Mouse (Mus musculus): ENCODE results near the gene Lpar2. TPM values are rescaled to one million over a fixed set of nuclear protein-coding genes. Genes with fewer than 3 reads are reported as not detected.

Lpar2 gene
- 0.63 TPM in 2 replicates for polyA plus RNA-seq (2015; fragmentation: Nextera tagmentation; extraction: Ambion mirVana)

DNA sequence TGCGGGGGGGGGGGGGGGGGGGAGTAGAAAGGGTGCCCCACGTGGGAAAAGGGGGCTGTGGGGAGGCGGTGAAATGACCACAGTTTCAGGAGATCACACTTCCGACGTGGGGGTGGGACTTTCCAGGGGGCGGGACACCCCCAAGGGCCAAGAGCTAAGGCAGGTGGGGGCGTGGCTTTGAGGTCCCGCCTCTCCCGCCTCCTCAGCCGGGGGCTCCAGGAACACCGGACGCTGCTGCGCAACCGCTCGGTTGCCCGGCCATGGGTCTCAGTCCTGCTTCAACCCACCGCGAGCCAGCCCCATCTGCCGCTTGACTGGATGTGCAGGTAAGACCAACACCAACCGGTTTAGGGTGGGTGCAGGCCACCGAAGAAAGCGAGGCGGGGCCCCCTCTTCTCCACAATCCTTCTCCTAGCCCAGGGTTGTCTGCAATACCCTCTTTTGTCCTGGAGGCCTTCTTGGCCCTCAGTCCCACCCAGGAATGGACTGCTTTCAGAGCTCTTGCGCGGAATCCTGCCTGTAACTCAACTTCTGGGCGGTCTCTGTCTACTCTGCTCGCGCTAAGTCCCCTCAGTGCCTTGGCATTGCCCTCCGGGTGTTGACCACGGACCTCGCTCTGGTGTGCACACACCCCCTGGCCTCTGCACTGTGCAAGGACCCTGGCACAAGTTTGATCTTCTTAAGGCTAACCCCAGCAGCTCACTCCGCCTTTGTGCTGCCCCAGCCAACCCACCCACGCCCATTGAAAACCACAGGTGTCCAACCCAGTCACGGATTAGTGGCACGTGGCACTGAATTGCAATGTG is at the start of gene Lpar2:
Gene Lpar2, plus strand, starts transcription at position 44 of the 806 bp plus-strand sequence.
- Histone ChIP-seq H3K27me3 (replicated peaks) (no peaks in the 10 kb centered on the region), H3K27ac (replicated peaks) (peak within 1 kb of the TSS; percentile 73), H3K36me3 (peaks cover 31% of the 10 kb centered on the region), H3K9me3 (replicated peaks) (no peaks in the 10 kb centered on the region), H3K4me1 (peaks cover 46% of the 10 kb centered on the region), H3K9ac (replicated peaks) (peak within 1 kb of the TSS; percentile 65), H3K4me2 (peak within 1 kb of the TSS; percentile 85), H3K4me3 (replicated peaks) (peak within 1 kb of the TSS; percentile 64)
- under 1% methylated on average over 33 of the region's 35 CpGs for WGBS
- peak; percentile 87 for ATAC-seq (ENCODE audit: low FRiP score)

DNA sequence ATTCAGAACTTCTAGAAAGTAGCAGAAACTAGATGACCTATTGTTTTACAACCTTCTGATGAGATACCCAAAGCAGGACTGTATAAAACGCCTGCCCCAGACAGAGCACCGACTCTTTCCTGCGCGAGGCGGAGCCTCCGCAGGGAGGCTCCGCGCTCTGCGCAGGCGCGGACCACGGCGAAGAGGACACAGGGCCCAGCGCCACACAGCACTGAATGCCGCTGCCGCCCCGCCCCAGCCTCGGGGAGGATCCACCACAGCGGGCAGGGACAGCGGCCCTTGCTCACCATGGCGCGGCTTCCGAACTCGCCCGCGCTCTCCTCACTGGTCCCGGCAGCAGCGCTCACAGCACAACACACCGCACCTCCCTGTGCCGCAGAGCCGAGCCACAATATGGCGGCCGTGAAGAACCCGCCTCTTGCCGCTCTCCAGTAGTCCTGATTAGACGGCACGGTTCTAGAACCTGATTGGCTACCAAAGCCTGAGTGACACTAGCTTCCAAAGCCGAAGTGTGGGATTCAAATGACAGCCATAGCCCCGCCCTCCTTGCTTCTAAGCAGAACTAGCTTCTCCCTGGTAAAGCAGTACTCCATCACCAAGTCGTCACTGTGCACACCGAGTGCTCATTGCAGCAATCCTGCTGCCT is 47.6 kb upstream of the Lpar2 start, which contains the start of gene Gm20422:
Gene Gm20422, minus strand, starts transcription at position 384 of the 646 bp plus-strand sequence.
- peak; percentile 99 for ATAC-seq (ENCODE audit: low FRiP score)
- Histone ChIP-seq H3K4me1 (peaks cover 32% of the 10 kb centered on the region), H3K27ac (replicated peaks) (peak within 1 kb of the TSS; percentile 99), H3K36me3 (no peaks in the 10 kb centered on the region), H3K4me3 (replicated peaks) (peak within 1 kb of the TSS; percentile 68), H3K9ac (replicated peaks) (peak within 1 kb of the TSS; percentile 90), H3K9me3 (replicated peaks) (no peaks in the 10 kb centered on the region), H3K27me3 (replicated peaks) (no peaks in the 10 kb centered on the region), H3K4me2 (peak within 1 kb of the TSS; percentile 59)
- 0% methylated on average over 41 of the region's 41 CpGs for WGBS

GRCm38 (mm10) chr8:69775149-69775534 is 47.1 kb upstream of the Lpar2 start:
- peaks cover 32% of the 10 kb centered on the region for H3K4me1 ChIP-seq
- H3K27me3 ChIP-seq (replicated peaks): no peaks in the 10 kb centered on the region
- H3K9ac ChIP-seq (replicated peaks): 0 out of 2 replicates have a peak overlapping the region, but pooled peaks have one; percentile 18
- no peaks in the 10 kb centered on the region for H3K36me3 ChIP-seq
- H3K4me3 ChIP-seq (replicated peaks): peak overlapping the region; percentile 68
- peak overlapping the region; percentile 99 for H3K27ac ChIP-seq (replicated peaks)
- H3K9me3 ChIP-seq (replicated peaks): no peaks in the 10 kb centered on the region
- H3K4me2 ChIP-seq: peak overlapping the region; percentile 50
- peak; percentile 43 for ATAC-seq (ENCODE audit: low FRiP score)
- WGBS: 54% methylated on average over 2 of the region's 2 CpGs

DNA sequence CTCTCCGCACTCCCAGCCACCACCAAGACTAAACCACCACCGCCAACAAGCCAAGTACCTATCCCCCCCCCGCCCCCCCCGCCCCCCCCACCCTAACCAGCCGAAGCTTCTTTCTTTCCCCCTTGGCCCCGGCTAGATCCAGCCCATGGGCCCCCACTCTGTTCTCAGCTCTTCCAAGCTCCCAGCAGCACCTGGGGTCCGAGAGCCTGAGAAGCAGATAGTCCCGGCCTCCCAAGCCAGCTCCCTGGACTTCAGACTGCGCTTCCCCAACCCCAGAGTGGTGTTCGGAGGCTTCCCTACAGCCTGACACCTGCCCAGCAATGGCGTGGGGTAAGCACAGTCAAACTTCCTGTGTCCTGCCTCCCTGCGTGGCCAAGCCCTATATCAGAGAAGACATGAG is 45.1 kb upstream of the Lpar2 start:
- no peaks in the 10 kb centered on the region for H3K36me3 ChIP-seq
- no peak overlapping the region for H3K27ac ChIP-seq (replicated peaks)
- peaks cover 19% of the 10 kb centered on the region for H3K4me1 ChIP-seq
- H3K9ac ChIP-seq (replicated peaks): no peak overlapping the region
- WGBS: 74% methylated on average over 11 of the region's 12 CpGs
- no peak overlapping the region for H3K4me2 ChIP-seq
- H3K27me3 ChIP-seq (replicated peaks): no peaks in the 10 kb centered on the region
- no peak overlapping the region for H3K4me3 ChIP-seq (replicated peaks)
- ATAC-seq (ENCODE audit: low FRiP score): no peak
- H3K9me3 ChIP-seq (replicated peaks): no peaks in the 10 kb centered on the region

DNA sequence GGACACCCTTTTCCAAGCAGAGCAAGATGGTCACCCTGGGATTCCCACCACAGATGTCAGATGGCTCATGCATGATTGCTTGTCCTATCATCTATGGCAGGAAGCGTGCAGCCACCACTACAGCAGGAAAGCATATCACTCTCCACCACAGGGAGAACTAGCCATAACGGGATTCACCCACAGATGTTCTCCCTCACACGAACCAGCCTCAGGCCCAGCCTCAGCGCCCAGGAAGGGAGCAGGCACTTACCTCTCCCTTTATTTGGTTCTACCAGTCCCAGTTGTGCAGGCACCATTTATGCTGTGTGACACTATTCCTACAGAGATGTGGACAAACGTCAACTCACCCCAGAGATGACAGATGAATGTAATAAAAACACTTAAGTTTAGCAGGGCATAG is 33.1 kb upstream of the Lpar2 start:
- H3K4me3 ChIP-seq (replicated peaks): no peak overlapping the region
- 92% methylated on average over 5 of the region's 5 CpGs for WGBS

GRCm38 (mm10) chr8:69789731-69790130 is 32.5 kb upstream of the Lpar2 start:
- 84% methylated on average over 5 of the region's 5 CpGs for WGBS
- Histone ChIP-seq H3K4me2 (no peak overlapping the region; the same call in 1 of the 2 replicates), H3K27ac (replicated peaks) (no peak overlapping the region), H3K4me1 (peaks cover 36% of the 10 kb centered on the region), H3K9me3 (replicated peaks) (no peaks in the 10 kb centered on the region), H3K4me3 (replicated peaks) (no peak overlapping the region), H3K9ac (replicated peaks) (no peak overlapping the region), H3K36me3 (peaks cover 18% of the 10 kb centered on the region), H3K27me3 (replicated peaks) (no peaks in the 10 kb centered on the region)
- ATAC-seq (ENCODE audit: low FRiP score): no peak

More for the DNA sequence above, 33.1 kb upstream of the Lpar2 start:
- Histone ChIP-seq H3K9me3 (replicated peaks) (no peaks in the 10 kb centered on the region), H3K27ac (replicated peaks) (no peak overlapping the region), H3K36me3 (peaks cover 12% of the 10 kb centered on the region), H3K4me2 (no peak overlapping the region), H3K9ac (replicated peaks) (no peak overlapping the region), H3K27me3 (replicated peaks) (no peaks in the 10 kb centered on the region), H3K4me1 (peaks cover 35% of the 10 kb centered on the region)
- no peak for ATAC-seq (ENCODE audit: low FRiP score)

- no peak; the same call in 1 of the 2 replicates for ATAC-seq (ENCODE audit: low FRiP score)
- H3K9me3 ChIP-seq (replicated peaks): no peaks in the 10 kb centered on the region
- peak overlapping the region; percentile 87 for H3K9ac ChIP-seq (replicated peaks)
- peak overlapping the region; percentile 100 for H3K4me3 ChIP-seq (replicated peaks)
- 32% methylated on average over 11 of the region's 11 CpGs for WGBS
- peak overlapping the region; percentile 85 for H3K27ac ChIP-seq (replicated peaks)
- peak overlapping the region; percentile 78 for H3K4me2 ChIP-seq
- H3K36me3 ChIP-seq: peaks cover 25% of the 10 kb centered on the region
- no peaks in the 10 kb centered on the region for H3K27me3 ChIP-seq (replicated peaks)
- peaks cover 36% of the 10 kb centered on the region for H3K4me1 ChIP-seq
Observed at GRCm38 (mm10) chr8:69790364-69790763, 31.9 kb upstream of the Lpar2 start.

- Histone ChIP-seq H3K36me3 (peaks cover 30% of the 10 kb centered on the region), H3K27me3 (replicated peaks) (no peaks in the 10 kb centered on the region), H3K4me3 (replicated peaks) (peak within 1 kb of the TSS; percentile 100), H3K9me3 (replicated peaks) (no peaks in the 10 kb centered on the region), H3K9ac (replicated peaks) (peak within 1 kb of the TSS; percentile 87), H3K4me1 (peaks cover 36% of the 10 kb centered on the region), H3K4me2 (peak within 1 kb of the TSS; percentile 78), H3K27ac (replicated peaks) (peak within 1 kb of the TSS; percentile 85)
- ATAC-seq (ENCODE audit: low FRiP score): peak; percentile 96
- under 1% methylated on average over 38 of the region's 38 CpGs for WGBS
Observed at GRCm38 (mm10) chr8:69790773-69791367, 31.4 kb upstream of the Lpar2 start, which contains the start of the genes Atp13a1 and Zfp866. Atp13a1 (plus strand) TSS chr8:69791163. Zfp866 (minus strand) TSS chr8:69791178.

- ATAC-seq (ENCODE audit: low FRiP score): peak; percentile 73
- peaks cover 36% of the 10 kb centered on the region for H3K36me3 ChIP-seq
Observed at GRCm38 (mm10) chr8:69791415-69792068, 30.7 kb upstream of the Lpar2 start.

GRCm38 (mm10) chr8:69793666-69794065 is 28.6 kb upstream of the Lpar2 start:
- no peak overlapping the region for H3K9ac ChIP-seq (replicated peaks)
- H3K27me3 ChIP-seq (replicated peaks): no peaks in the 10 kb centered on the region
- ATAC-seq (ENCODE audit: low FRiP score): no peak
- H3K4me3 ChIP-seq (replicated peaks): no peak overlapping the region
- H3K9me3 ChIP-seq (replicated peaks): no peaks in the 10 kb centered on the region
- H3K4me1 ChIP-seq: peaks cover 36% of the 10 kb centered on the region
- H3K4me2 ChIP-seq: no peak overlapping the region
- H3K36me3 ChIP-seq: peaks cover 58% of the 10 kb centered on the region
- 94% methylated on average over 4 of the region's 4 CpGs for WGBS
- H3K27ac ChIP-seq (replicated peaks): no peak overlapping the region

More at GRCm38 (mm10) chr8:69791415-69792068, 30.7 kb upstream of the Lpar2 start:
- H3K4me2 ChIP-seq: peak overlapping the region; percentile 78
- H3K27ac ChIP-seq (replicated peaks): peak overlapping the region; percentile 85
- H3K9me3 ChIP-seq (replicated peaks): no peaks in the 10 kb centered on the region
- H3K27me3 ChIP-seq (replicated peaks): no peaks in the 10 kb centered on the region
- peaks cover 36% of the 10 kb centered on the region for H3K4me1 ChIP-seq
- peak overlapping the region; percentile 100 for H3K4me3 ChIP-seq (replicated peaks)
- peak overlapping the region; percentile 87 for H3K9ac ChIP-seq (replicated peaks)
- under 1% methylated on average over 46 of the region's 48 CpGs for WGBS

DNA sequence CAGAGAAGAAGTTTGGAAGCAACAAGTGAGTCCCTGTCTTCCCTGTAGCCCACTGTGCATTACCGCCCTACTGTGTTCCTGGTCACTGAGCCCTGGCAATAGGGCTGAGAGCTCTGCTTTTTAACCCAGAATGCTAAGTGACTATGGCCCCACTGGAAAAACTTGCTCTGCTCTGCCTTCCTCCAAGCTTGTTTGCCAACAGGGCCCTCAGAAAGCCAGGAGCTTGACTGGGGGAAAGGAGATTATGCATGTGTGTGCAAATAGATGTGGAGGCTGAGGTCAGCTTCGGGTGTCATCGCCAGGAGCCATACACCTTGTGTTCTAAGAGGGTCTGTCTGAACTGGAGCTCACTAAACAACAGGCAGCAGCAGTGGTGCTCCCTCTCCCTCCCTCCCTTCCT is 28.1 kb upstream of the Lpar2 start:
- peaks cover 62% of the 10 kb centered on the region for H3K36me3 ChIP-seq
- WGBS: 97% methylated on average over 3 of the region's 3 CpGs
- ATAC-seq (ENCODE audit: low FRiP score): no peak

More for the DNA sequence above, 28.1 kb upstream of the Lpar2 start:
- Histone ChIP-seq H3K4me1 (peaks cover 36% of the 10 kb centered on the region), H3K9ac (replicated peaks) (no peak overlapping the region), H3K4me3 (replicated peaks) (no peak overlapping the region), H3K27me3 (replicated peaks) (no peaks in the 10 kb centered on the region), H3K27ac (replicated peaks) (no peak overlapping the region), H3K4me2 (no peak overlapping the region), H3K9me3 (replicated peaks) (no peaks in the 10 kb centered on the region)
